Mouse (Mus musculus) retina, postnatal 7 days (tissue): Measurements from ENCODE around the gene Ubxn11.
A peak's percentile ranks its signal among the peaks of the same experiment; 100 is the strongest.

Source experiments
- DNase-seq: peaks from one replicate; pipeline ENCODE4 v3.0.0-alpha.2; 2012; ENCODE audit warnings: low read depth, low spot score

Ubxn11 gene

DNA sequence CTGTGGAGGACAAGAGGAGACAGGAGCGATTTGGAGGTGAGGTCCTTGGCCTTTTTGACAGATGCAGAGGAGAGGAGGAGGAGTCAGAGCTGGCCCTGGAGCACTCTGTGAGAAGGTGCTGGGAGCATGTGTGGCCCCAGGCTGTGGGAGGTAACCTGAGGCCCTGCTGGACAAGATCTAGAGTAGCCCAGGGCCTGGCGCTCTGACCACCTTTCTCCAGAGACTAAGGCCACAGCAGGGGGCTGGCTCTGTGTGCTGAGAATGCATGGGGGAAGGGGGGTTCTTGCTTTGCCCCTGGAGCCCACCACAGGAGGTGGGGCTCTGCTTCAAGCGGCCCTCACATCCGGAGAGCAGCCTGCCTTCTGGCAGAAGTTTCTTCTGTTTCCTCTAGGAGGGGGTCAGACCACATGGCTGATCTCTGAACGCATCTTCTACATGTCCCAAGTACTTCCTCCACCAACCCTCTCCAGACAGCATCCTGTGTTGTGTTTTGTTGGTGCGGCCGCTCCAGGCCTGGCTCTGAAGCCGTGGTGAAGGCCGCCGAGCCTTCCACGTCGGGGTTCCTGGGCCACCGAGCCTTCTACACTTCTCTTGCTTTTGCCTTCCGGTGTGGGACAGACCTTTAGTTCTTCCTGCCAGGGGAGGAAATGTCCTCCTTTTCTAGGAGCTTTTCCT lies 15.9 kb downstream of the Ubxn11 start:
- DNase-seq, result no peak

DNA sequence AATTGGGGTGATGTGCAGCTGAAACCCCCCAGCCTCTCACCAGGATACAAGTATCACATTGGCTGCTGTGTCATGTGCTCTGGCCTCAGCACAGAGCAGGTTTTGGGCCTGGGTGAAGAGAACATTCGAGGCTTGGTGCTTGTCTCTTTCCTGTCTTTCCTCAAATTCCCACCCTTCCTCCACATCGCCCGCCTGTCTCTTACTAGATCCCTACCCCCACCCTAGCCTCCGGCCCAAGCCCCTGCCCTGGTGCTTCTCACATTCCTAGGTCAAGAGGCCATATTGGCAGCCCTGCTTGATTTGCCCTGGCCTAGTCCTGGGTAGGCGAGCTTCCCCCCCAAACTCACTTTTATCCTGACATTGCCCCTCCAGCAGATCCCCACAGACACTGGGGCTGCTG lies 16.7 kb downstream of the Ubxn11 start:
- no peak for DNase-seq

GRCm38 (mm10) chr4:134119644-134120043 lies 17.3 kb downstream of the Ubxn11 start:
- DNase-seq, result no peak

DNA sequence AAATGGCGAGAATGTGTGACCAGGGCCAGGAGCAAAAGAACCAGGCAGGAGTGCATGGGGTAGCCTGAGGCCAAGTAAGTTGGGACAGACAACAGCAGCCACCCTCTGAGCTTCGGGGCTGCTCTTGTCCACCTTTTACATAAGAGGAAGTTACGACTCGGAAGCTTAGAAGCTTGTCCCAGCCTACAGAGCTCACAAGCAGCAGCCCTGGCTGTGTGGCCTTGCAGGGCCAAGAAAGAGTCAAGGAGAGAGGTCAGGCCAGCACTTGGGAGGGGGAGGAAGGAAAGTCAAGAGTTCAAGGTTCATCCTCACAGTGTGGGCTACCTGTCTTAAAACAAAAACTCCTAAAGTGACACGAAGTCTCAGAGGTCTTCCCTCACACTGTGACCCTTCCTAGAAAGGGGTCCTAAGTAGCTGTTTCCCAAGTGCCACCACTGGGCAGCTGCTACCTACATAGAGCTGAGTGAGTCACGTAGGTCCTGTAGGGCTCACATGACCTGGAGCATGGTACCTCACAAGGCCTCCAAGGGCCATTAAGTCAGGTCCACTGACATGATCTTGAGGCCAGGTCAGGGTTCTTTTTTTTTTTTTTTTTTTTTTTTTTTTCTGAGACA lies 17.9 kb downstream of the Ubxn11 start:
- DNase-seq, result no peak

DNA sequence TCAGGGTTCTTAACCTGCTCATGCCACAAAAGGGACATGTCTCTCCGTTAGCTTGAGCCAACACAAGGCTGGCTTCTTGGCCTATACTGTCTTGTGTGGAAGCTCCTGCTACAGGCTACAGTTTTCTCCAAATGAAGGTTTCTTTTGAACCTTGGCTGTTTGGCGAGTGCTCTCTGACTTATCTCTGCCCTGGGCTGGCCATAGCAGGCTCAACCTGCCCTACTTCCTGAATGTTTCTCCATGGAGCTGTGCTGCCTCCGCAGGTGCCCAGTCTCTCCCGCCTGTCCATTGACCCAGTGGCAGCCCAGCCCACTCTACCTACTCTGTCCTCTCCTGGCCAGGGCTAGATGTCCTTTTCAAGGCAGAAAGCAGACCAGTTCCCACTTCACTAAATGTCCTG lies 18.5 kb downstream of the Ubxn11 start:
- no peak for DNase-seq

GRCm38 (mm10) chr4:134121571-134121970 lies 19.2 kb downstream of the Ubxn11 start:
- no peak for DNase-seq

DNA sequence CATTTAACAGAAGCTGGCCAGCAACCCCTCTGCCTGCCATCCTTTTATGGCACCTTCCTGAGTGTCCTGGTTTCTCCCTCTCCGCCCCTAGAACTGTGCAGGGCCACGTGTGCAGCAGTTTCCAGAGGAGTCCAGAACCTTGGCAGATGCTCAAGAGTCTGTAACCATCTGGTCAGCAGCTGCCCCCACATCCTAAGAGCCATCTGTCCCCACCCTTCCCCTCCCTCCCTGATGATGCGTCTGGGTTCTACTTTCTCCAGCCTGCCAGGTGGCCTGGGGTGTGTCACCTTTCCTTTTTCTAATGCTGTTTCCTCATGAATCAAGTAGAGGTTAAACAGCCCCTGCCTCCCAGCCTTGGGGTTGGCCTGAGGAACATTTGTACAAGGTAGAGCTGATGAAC lies 19.9 kb downstream of the Ubxn11 start:
- no peak for DNase-seq

- DNase-seq, result no peak
Measured at GRCm38 (mm10) chr4:134123147-134123546, 20.8 kb downstream of the Ubxn11 start.

GRCm38 (mm10) chr4:134123680-134124551 lies 21.5 kb downstream of the Ubxn11 start:
- peak; percentile 67 for DNase-seq

GRCm38 (mm10) chr4:134125383-134126060 lies 23.2 kb downstream of the Ubxn11 start:
- DNase-seq, result no peak

GRCm38 (mm10) chr4:134126300-134127120 lies 24.1 kb downstream of the Ubxn11 start:
- DNase-seq, result no peak

DNA sequence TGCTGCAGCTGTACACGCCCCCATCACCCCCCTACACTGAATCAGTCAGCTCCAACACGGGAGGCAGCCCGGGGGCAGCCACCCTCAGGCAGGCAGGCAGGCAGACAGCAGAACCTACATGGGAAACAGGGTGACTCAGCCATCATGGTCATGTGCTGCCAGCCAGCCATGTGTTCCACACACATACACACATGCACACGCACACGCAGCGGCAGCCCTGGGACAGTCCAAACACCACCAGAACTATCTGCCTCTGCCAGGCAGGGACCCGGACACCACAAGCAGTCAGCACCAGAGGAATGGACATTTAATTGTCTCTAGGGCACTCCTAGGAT lies 24.7 kb downstream of the Ubxn11 start:
- no peak for DNase-seq

GRCm38 (mm10) chr4:134127793-134128192 lies 25.4 kb downstream of the Ubxn11 start:
- no peak for DNase-seq

DNA sequence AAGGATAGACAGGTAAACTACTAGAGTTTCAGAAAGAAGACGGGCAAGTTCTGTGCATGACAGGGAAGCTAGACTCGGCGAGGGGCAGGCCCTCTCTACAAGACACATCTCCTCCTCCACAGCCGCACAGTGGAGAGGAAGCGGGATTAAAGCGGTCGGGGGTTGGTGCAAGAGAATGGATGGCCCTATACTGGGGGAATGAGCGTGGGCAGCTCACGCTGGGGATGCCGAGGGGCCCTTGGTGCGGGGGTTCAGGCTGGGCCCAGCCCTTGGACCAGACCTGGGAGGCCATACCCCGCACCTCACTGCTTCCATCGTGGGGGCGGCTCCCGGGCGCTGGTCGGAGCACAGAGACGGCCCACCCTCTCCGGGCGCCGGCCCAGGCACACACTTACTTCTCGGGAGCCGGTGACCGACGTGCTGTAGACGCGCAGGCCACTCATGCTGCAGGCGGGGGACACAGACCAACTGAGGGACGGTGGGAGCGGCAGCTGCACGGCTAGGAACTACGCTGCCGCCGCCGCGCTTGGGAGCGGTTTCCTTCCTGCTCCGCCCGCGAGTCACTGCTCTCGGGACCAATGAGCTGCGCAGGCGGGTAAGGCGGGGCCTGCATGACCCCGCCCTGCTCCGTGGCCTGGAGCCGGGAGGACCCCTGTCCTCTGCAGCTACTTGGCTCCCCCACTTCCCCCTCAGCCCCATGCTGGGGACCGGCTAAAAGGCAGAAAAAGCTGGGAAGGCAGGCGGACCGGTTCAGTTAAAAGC lies 26.0 kb downstream of the Ubxn11 start, which contains the start of gene Sh3bgrl3:
Gene Sh3bgrl3 (minus strand): TSS at position 569 of the 762 bp plus-strand sequence.
- DNase-seq, result peak; percentile 58

DNA sequence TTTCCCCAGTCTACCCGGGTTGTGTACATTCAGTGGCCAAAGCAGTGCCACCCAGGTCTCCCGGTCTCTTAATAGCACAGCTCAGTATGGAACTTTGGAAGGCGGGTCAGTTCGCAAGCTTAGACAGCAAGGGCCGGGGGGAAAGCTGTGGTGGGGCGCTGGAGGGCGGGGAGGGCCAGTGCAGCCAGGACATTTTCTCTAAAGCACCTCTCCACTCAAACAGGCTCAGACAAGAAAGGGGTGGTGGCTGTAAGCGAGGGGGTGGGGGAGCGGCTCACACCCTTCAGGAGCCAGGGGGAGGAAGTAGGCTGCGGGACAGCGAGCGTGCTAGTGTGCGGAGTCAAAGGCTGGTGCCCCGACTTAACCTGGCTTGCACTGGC lies 26.6 kb downstream of the Ubxn11 start:
- no peak for DNase-seq

DNA sequence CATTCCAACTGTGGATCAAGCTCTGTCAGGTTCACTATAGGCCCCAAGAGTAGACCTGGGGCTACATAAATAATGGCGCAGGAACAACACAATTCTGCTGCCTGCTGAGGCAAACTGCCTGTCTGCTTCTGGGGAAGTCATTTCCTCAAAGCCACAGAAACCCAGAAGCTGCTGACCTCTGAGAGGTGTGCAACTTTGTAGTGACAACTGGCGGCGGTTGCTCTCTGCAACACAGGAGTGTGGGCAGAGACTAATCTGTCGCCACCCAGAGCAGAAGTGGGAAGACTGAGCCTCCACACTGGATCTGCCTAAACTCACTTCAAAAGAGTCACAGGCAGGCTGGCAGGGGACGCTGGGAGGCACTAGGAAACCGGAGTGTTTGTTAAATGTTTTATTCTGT lies 27.1 kb downstream of the Ubxn11 start:
- no peak for DNase-seq

GRCm38 (mm10) chr4:134132117-134132516 lies 29.7 kb downstream of the Ubxn11 start:
- DNase-seq, result no peak

- DNase-seq, result no peak
Measured at GRCm38 (mm10) chr4:134132519-134133095, 30.2 kb downstream of the Ubxn11 start.

DNA sequence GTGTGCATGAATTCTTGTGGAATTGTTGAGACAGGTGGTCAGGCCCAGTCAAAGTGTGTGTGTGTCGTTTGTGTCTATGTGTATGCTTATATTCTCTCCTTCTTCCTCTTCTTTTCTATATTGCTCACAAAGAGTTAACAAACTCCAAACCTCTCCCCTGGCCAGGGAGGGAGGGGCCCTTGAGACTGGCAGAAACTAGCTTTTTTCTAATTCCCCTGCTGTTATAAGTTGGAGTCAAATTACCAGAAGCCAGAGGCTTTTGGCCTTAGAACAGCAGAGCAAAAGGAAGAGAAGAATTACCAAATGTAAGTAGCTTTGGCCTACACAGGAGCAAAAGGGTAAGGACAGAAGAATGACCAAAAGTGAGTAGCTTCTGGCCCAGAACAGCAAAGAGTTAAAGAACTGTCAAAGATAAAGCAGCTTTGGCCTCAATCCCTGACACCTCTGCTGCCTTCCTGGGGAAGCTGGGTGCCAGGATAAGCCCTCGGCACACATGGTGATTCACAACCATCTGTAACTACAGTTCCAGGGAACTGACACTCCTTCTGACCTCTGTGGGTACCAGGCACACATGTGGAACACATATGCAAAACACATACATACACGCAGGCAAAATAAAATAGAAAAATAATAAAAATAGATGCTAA lies 34.0 kb downstream of the Ubxn11 start:
- peak; percentile 28 for DNase-seq

- no peak for DNase-seq
Measured at GRCm38 (mm10) chr4:134138857-134139256, 36.5 kb downstream of the Ubxn11 start.
